Mouse (Mus musculus) heart, postnatal 14 days (tissue): ENCODE results near the gene Sf3b5. TPM values are rescaled to one million over a fixed set of nuclear protein-coding genes. Genes with fewer than 3 reads are reported as not detected.
A peak's percentile ranks its signal among the peaks of the same experiment; 100 is the strongest.

Source experiments
- DNase-seq, 2 experiments: peaks; one replicate each; pipeline ENCODE4 v3.0.0; 2021 to 2022
- intact Hi-C: fragments of 180-260 bp; cut with DNase I; formaldehyde crosslinking; loops from one replicate; pipeline ENCODE4 v1.15.1; 2025
- long read RNA-seq, 2 experiments: library from polyadenylated mRNA; stranded (forward); transcript quantifications; one replicate each; pipeline ENCODE4 v2.0.0; 2021
- total RNA-seq, 2 experiments: library from RNA; stranded (reverse); gene quantifications; 2 replicates each; pipeline ENCODE4 v1.2.3; 2021

Sf3b5 gene
- 1 to 10 TPM; 5.9 to 6.1 TPM for total RNA-seq
- long read RNA-seq, experiment 1, transcript Sf3b5-201 (1 exons, 3,841 nt): major isoform, 48 of 48 reads
- long read RNA-seq, experiment 1, partial matches to known transcripts: 0 of 48 reads
- long read RNA-seq, experiment 1, other reads (novel, unspliced or antisense): 0 of 48 reads
- long read RNA-seq, experiment 2, transcript Sf3b5-201 (1 exons, 3,841 nt): major isoform, 46 of 46 reads
- long read RNA-seq, experiment 2, partial matches to known transcripts: 0 of 46 reads
- long read RNA-seq, experiment 2, other reads (novel, unspliced or antisense): 0 of 46 reads

DNA sequence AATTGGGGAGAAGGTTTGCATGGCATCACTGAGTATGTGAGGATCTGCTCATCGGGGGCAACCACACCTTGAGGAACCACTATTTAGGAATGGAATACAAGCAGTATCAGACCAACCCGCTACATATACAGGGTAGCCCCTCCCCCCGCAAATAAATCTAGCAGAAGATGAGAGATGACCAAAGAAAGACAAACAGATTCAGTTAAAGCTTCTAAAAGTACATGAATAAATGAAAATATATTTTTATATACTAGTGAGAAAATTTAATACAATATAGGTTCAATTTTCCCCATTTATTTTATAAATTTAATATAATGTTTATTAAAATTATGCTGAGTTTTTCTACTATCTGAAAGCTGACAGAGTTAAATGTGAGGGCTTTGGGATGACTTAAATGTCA, at the start of gene Sf3b5:
Sf3b5 (plus strand) TSS at position 301 of the 400 bp plus-strand sequence.
- DNase-seq: no peak
- intact Hi-C loops: loop anchor here (5.0 kb wide), 1 partner anchor 313 kb away; no protein-coding TSS in a partner anchor

GRCm38 (mm10) chr10:12955831-12956230, 49.3 kb upstream of the Sf3b5 start:
- no peak for DNase-seq
- intact Hi-C loops: no loop called here

- no peak for DNase-seq
- intact Hi-C loops: no loop called here
Observed at GRCm38 (mm10) chr10:12957271-12957670, 47.9 kb upstream of the Sf3b5 start.

GRCm38 (mm10) chr10:12961546-12961945, 43.6 kb upstream of the Sf3b5 start:
- DNase-seq: no peak
- intact Hi-C loops: no loop called here

DNA sequence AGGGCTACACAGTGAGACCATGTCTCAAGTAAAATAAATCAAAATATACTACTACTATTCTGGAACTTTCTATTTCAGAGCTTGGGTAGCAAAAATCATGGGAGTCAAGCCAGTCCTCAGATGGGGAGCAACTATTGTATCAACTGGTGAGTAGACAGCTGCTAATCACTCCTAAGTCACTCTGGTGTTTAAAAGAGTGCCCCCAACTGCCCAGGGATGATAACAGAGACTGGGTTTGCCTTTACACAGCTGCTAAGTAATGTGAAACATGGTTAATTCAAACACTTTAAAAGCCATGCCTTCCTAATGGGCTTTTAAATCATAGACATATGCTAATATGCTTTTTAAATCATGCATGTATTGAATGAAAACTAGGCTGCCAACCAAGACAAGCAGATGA, 42.9 kb upstream of the Sf3b5 start:
- no peak for DNase-seq
- intact Hi-C loops: no loop called here

DNA sequence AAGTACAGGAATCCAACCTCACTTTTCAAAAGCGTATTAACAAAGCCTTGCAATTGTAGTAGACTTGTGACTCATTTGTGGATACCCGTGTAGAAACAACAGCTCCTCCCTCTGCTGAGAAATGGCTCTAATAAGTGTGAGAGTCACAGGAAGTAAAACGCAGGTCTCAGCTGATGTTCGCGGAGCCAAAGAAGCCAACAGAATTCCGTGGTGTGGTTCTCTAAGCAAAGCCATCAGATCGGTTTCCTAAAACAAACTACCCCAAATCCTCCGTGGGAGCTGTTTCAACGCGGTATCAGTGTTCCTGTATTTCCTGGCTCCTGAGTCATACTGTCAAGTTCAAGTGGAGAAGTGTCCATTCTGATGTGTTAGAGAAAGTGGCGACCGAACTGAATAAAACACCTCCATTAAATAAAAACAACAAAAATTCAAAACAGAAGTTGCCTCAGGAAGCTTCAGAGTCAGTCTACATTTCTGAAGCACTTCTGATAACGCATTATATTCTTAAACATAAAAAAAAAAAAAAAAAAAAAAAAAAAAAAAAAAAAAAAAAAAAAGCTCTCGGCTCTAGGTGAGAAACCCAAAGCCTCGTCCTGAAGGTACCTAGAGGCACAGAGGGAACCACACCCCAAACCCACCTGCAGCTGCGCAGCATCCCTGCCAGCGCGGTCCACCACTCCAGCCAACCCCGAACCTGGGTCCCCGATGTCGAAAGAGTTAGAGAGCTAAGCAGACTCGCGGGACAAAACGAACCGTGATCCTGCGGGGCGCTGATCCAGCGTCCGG, 41.6 kb upstream of the Sf3b5 start:
- intact Hi-C loops: loop anchor here (2.0 kb wide), 1 partner anchor 37 kb away; no protein-coding TSS in a partner anchor
- no peak for DNase-seq

- peak; percentile 77 to 80 for DNase-seq
- intact Hi-C loops: loop anchor here (2.0 kb wide), 1 partner anchor 38 kb away; no protein-coding TSS in a partner anchor
Observed at GRCm38 (mm10) chr10:12964151-12965075, 40.7 kb upstream of the Sf3b5 start, which contains the start of gene Stx11. Gene Stx11, minus strand, starts transcription at chr10:12964298.

- no peak for DNase-seq
- intact Hi-C loops: loop anchor here (2.0 kb wide), 1 partner anchor 39 kb away; no protein-coding TSS in a partner anchor
Observed at GRCm38 (mm10) chr10:12965669-12966180, 39.4 kb upstream of the Sf3b5 start.

DNA sequence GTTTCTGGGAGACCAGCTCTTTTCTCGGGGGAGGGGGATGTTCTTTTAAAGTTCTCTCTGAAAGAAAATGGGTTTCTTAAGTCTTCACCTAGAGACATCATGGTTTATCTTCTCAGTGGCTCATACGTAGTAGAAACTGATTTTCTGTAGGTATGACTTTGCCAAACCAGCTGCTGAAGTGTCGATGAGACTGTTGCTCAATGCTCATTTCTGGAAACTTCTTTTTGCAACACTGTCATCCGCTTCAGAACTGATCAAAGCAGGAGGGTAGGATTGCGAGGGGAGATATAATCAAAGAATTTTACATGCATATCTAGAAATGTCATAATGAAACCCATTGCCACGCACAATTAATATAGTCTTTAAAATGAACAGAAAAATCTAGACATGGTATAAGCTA, 30.6 kb upstream of the Sf3b5 start:
- intact Hi-C loops: no loop called here
- no peak for DNase-seq

GRCm38 (mm10) chr10:12975461-12975860, 29.7 kb upstream of the Sf3b5 start:
- no peak for DNase-seq

GRCm38 (mm10) chr10:12975957-12976356, 29.2 kb upstream of the Sf3b5 start:
- DNase-seq: no peak
- intact Hi-C loops: no loop called here

More at GRCm38 (mm10) chr10:12975461-12975860, 29.7 kb upstream of the Sf3b5 start:
- intact Hi-C loops: no loop called here

- DNase-seq: no peak
- intact Hi-C loops: no loop called here
Observed at GRCm38 (mm10) chr10:12976552-12976951, 28.6 kb upstream of the Sf3b5 start.

DNA sequence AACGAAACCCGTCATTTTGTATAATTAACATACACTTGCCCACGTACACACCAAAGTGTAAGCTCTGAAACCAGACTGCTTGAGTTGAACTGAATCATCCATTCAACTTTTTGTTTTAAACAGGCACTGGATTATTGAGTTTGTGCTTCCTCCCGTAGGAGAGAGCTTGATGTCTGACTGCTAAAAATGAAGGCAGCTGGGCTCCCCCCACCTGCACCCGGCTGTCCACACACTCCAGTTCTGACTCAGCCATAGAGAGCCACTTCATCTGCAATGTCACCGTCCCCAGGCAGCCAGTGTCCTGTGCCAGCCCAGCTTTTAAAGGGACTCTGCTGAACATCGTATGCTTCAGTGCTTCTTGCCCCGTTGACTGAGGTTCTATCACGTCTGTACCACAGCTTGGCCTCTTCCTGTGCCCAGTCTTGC, 27.3 kb upstream of the Sf3b5 start:
- DNase-seq: peak; percentile 15 to 35
- intact Hi-C loops: no loop called here

DNA sequence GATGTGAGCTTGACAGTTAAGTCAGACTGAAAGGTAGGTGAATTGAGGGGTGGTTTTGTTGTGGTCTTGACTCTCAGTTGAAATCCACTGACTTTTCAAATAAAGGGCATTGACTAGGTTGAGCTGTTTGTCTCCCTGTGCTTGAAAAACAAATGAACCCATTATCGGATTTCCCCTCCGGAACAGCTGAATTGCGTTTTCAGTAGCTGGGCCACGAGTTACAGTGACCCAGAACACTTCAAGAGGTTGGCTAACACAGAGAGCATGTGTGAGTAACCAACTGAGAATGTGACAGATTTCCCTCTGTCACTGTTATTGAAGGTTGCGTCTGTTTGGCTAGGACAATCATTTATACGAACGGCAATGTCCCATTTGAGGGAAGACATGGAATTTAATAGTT, 24.1 kb upstream of the Sf3b5 start:
- intact Hi-C loops: no loop called here
- no peak for DNase-seq

DNA sequence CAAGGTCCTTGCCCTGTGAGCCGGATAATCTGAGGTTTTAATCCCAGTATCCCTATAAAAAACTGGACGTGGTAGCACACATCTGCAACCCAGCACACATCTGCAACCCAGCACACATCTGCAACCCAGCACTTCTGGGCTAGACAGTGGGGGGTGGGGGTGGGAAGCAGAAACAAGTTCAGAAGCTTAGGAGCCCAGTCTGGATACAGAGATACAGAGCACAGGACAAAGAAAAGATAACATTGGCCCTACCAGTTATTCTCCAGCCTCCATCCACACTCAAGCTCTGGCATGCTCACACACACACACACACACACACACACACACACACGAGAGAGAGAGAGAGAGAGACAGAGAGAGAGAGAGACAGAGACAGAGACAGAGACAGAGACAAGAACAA, 21.6 kb upstream of the Sf3b5 start:
- intact Hi-C loops: no loop called here
- DNase-seq: no peak

GRCm38 (mm10) chr10:12985028-12985427, 20.1 kb upstream of the Sf3b5 start:
- intact Hi-C loops: no loop called here
- no peak for DNase-seq

GRCm38 (mm10) chr10:12986485-12986884, 18.7 kb upstream of the Sf3b5 start:
- no peak for DNase-seq
- intact Hi-C loops: no loop called here

DNA sequence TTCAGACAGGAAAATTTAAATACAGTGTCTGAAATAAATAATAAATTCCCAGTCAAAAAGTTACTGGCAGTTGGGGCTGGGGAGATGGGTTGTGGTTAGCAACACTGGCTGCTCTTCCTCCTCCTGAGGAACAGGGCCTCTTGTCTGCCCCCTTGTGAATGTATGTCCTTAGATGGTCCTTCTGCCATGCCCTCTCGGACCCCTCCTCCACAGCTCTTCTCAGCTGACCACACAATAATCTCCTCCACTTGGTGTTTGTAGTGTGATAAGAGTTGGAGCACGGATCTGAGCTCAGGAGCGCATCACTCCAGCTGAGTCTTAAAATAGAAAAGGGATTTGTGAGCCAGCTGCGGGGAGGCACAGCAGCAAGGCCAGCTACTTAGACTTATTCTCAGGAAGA, 18.2 kb upstream of the Sf3b5 start:
- intact Hi-C loops: no loop called here
- peak; percentile 17 to 27 for DNase-seq

- intact Hi-C loops: loop anchor here (5.0 kb wide), 1 partner anchor 70 kb away; no protein-coding TSS in a partner anchor
- no peak for DNase-seq
Observed at GRCm38 (mm10) chr10:12991953-12992352, 13.2 kb upstream of the Sf3b5 start.

DNA sequence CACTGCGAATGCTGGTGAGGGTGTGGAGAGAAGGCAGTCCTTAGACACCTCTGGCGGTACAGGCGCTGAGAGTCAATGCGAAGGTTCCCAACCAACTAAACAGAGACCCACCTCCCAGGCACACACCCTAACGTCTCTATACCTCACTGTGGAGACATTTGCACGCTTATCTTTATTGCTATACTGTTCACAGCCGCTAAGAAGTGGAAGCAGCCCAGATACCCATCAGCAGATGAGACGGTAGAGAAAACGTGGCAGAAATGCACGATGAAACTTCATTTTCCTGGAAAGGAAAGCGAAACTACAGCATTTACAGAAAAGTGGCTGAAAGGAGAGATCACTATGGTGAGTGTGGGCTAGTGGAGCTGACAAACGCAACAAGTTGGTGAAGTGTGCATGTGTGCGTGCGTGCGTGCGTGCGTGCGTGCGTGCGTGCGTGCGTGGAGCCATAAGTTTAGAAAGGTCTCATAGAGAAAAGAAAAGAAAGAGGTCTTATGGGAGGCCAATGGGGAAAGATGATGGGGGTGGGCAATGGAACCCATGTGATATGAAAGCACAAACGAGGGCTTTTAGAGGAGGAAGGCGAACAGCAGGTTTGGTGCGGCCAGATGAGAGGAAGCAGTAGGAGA, 11.6 kb upstream of the Sf3b5 start:
- intact Hi-C loops: loop anchor here (5.0 kb wide), 1 partner anchor 71 kb away; no protein-coding TSS in a partner anchor
- DNase-seq: no peak
